Mouse (Mus musculus): ENCODE data around the gene Fpgs.

The Fpgs gene

DNA sequence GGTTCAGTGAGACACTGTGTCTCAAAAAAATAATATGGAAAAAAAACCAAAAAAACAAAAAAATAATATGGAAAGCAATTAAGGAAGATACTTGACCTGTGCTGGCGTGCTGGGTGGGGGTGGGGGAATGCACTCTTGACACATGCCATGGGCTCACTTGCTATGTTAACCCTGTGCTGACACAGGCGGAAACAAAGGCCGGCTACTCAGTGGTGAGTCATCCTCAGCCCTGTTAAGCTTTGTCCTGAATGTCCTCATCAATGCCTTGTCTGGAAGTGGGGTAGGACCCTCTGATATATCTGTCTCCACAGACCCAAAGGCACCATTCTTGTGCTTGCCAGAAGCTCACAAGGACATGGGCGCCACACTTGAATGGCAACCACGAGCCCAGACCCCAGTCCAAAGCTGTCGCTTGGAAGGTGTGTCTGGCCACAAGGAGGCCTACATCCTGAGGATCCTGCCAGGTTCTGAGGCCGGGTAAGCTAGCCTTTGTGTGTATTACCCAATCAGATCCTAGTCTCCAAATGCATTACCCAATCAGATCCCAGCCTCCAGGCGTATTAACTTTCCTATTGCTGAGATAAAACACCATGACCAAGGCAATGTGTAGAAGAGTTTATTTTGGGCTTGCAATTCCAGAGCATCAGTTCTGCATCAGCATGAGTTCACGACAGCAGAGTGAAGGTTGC is 31.9 kb downstream of the Fpgs start:
- no peak for DNase-seq (ENCODE audit: low spot score)

DNA sequence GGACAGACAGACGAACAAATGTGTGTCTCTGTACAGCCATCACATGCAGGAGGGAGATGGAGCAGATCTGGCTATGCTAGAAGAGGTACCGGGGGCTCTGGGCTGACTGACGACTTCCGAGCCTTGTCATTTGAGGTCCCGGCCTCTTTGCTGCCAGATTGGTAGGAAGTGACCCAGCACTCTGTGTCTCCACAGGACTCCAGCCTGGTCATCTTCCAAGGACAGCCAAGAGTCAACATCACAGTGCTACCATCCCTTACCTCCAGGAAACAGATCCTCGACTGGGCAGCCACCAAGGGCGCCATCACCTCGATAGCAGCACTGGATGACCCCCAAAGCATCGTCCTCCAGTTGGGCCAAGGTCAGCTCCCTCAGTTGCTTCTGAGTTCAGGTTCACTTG is 32.8 kb downstream of the Fpgs start:
- DNase-seq (ENCODE audit: low spot score): no peak

DNA sequence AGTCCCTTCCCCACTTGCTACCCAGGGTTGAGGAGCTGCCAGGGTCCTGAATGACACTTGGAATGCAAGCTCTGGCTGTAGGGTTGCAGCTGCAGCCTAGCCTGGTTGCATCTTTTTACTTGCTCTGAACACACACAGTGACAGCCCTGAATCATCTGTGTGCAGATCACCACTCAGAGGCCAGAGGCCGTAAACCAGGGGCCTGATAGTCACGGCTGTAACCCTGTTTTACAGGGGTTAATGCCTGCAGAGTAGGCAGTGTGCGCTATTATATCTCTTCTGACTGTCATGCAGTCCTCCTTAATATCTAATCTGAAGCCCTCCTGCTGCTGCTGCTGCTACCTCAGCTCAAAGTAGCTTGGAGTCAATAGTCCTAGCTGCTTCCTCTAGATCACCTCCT is 34.1 kb downstream of the Fpgs start:
- DNase-seq (ENCODE audit: low spot score): no peak

DNA sequence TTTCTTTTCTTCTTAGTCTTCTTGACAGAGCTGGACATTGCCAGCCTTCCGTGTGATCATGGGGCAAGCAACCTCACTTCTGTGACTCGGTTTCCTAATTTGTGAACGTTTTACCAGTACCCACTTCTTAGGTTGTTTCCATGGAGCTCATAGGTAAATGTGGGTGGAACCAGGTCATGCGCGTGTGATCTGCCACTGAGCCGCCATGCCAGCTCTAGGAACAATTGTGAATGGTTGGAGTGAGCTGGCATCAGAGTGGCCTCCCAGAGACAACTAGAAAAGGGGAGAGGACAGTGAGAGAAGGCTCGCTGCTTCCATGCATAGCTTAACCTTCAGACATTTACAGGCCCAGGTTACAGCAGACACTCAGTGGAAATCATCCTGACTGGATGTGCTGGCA is 35.8 kb downstream of the Fpgs start:
- no peak for DNase-seq (ENCODE audit: low spot score)

DNA sequence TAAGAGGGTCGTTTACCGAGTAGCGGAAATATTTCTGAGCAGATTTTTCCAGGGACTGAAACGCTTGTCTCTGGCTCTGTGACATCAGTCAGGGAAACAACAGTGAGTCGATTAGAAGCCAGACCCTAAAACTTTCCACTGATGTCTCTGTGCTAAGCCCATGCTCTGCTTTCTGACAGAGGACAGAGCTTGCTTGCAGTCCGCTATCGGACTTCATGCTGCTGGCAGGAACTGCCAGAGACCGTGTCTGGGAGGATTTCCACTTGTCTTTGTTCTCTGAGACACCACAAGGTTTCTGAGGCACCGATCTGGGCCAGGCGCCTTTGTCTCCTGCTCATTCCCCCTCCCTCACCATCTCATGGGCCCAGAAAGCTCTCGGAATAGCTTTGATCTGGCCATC is 36.2 kb downstream of the Fpgs start:
- no peak for DNase-seq (ENCODE audit: low spot score)

DNA sequence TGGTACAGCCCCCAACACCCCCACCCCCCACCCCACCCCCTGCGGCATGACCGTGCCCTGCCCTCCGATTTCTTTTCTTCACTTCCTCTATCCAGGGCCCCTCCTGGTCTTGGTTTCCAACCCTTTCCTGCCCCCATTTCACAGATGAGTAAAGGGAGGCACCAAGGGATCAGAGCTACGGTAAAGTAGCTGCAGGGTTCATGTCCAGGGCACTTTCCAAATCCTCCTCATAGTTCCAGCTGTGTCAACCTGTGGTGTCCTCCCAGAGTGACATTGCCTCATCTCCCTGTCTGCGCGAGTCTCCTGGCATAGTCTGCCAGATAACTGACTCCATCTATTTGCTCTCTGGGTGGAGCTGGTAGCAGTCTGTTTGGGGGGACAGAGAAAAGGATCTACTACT is 38.1 kb downstream of the Fpgs start:
- no peak for DNase-seq (ENCODE audit: low spot score)

DNA sequence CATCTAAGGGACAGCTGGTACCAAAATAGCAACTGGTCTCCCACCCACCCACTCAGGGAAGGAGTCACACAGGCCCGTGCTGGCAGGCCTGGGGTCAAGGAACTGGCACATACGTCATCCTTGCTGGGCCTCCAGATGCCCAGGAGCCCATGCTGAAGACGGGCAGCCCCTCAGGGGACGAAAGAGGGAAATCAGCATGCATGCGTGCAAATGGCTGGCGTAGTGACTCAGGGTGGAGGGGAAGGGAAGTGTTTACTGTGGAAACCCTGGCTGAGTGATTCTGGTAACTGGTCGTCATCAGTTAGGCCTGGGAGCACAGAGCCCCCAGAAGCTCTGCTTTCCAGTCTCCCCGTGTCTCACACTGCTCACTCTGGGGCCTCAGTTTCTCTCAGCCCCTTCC is 38.6 kb downstream of the Fpgs start:
- DNase-seq (ENCODE audit: low spot score): no peak

DNA sequence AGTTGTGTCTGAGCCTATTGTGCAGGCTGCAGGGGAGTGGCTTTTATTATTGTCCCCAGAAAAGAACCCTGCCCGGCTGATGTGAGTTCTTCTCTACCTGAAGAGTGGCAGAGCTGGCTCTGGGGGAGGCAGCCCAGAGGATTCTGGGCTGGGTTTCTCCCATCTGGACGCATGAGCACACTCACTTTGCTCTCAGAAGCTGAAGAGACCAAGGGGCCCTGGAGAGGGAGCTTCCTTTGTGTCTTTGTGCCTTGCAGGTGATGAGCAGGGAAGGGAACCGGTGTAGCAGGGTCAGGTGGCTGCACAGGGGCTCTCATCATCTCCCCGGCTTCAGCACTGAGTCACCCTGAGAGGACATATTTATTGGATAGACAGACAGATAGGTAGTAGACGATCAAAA is 41.7 kb downstream of the Fpgs start:
- no peak for DNase-seq (ENCODE audit: low spot score)

DNA sequence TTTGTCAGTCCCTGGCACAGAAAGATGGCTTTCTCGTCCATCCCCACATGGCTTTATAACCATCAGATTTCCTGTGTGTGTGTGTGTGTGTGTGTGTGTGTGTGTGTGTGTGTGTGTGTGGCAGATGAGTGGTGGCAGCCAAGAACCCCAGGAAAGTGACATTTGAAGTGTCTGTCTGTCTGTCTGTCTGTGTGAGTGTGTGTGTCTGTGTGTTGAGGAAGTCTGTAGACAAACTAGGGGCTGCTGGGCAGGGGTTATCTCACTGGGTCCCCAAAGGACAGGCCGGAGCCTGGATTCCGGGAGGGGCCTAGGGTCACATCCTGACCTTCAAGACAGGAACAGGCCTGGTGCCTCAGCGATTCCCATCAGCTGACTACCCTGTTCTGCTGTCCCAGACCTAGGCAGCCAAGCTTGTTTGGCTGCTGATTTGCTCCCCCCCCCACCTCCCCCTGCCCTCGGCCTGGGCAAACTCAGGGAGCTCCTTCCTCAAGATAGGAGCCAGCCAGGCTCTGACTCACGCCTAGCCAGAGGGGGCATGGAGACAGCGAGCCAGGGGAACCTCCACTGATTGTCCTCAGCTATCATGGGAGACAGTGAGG is 42.3 kb downstream of the Fpgs start:
- no peak for DNase-seq (ENCODE audit: low spot score)

DNA sequence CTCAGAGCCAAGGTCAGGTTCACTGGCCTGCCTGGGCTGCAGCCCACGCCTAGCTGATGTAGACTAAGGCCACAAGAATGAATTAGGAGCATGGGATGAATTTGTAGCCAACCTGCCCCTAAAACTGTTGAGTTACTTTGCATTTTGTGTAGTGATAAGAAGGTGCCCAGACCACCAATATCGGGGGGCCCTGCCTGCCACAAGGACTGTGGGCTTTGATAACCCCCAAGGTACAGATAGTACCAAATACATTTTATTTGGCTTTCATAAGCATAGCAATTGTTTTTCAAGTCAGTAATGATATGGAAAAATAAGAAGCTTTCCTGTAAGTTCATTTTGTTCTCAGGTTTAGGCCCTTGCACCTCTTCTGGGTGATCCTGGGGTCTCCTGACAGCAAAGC is 45.1 kb downstream of the Fpgs start:
- no peak for DNase-seq (ENCODE audit: low spot score)

DNA sequence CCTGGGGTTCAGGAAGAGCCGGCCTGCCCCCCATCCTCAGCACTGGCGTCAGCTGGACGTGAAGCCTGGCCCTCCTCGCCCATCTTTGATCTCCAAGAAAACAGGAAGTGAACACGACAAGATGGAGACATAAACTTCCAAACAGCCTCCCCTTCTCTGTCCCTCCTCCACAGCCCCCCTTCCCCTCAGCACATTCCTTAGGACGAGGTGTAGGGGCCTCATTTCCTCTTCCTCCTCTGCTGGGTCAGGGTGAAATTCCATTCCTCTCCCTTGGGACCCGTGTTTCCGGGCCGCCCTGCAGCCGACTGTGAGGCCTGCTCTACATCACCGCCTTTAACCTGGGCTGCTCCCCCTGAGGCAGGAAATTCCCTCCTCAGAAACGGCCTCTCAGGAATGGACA is 48.1 kb downstream of the Fpgs start:
- no peak for DNase-seq (ENCODE audit: low spot score)

DNA sequence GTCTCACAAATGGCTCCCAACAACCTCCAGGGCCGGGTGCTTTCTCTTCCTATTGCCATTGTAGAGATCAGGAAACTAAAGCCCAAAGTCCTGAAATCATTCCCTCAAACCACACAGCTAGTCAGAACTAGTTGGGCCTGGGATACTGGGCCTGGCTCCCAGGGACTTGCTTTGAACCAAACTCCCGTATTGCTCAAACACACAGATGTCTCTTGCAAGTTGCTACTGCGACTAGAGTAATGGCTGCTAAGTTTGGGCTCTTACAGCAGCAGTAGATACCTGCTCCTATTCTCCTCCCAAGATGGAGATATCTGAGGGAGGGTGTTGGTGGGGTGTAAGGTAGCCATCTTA is 48.6 kb downstream of the Fpgs start:
- no peak for DNase-seq (ENCODE audit: low spot score)

DNA sequence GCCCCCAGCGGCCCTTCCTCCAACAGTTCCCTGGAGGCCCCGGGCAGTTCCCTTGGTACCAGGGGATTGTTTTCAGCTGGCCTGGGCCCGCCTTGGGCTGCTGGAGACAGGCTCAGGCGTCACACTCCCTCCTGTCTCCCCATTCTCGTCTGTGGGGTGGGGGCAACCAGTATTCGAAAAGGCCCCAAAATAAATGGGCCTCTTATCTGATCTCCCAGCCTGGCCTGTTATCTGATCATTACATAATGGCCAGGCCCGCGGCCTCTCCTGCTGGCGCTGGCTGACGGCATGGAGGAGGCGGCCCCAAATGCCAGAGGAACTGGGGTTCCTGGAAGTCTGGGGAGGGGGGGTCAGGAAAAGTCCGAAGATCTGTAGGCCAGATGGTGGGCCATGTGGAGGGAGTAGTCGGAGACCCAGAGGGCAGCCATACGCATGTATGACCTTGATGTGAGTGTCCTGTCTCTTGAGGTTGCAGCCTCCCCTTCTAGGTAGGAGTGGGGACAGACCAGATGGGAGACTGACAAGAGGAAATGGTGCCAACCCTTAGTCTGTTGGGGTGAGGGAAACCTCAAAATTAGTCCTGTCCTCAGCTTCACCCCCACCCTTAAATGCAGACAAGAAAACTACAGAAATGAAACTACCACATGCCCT is 49.1 kb downstream of the Fpgs start:
- DNase-seq (ENCODE audit: low spot score): no peak

DNA sequence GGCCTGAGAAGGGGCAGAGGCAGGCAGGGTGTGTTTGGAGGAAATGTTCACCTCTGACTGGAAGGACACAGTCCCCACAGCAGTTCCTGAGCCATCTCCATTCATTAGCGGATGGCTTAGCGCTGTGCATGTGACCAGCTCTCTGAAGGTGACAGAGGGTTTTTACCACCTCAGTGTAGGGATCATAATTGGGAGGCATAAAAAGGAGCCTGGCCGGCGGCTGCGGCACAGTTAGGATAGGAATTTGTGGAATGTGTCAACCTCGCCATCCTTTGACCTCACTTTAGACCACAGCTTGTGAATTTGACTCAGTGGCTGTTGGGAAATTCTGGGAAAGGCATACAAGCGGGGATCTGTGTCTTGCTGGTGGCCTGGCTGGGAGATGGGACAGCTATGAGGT is 50.2 kb downstream of the Fpgs start:
- no peak for DNase-seq (ENCODE audit: low spot score)

DNA sequence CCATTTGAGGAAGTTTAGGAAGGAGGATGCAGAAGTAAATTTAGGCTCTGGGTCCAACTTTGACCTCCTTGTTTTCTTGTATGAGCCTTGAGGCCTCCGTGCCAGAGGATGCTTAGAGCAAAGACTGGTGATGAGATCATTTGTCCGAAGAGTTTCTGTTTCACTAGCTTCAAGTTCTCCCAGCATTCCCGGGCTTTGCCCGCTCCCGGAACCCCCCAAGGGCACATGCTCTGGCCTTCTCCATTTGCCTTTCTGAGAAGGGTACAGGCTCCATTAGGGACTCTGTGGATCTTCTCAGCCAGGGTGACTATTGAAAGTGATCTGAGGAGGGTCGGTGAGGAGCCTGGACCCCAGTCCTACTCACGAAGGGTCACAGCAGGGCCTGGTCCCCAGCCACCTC is 56.6 kb downstream of the Fpgs start:
- no peak for DNase-seq (ENCODE audit: low spot score)

DNA sequence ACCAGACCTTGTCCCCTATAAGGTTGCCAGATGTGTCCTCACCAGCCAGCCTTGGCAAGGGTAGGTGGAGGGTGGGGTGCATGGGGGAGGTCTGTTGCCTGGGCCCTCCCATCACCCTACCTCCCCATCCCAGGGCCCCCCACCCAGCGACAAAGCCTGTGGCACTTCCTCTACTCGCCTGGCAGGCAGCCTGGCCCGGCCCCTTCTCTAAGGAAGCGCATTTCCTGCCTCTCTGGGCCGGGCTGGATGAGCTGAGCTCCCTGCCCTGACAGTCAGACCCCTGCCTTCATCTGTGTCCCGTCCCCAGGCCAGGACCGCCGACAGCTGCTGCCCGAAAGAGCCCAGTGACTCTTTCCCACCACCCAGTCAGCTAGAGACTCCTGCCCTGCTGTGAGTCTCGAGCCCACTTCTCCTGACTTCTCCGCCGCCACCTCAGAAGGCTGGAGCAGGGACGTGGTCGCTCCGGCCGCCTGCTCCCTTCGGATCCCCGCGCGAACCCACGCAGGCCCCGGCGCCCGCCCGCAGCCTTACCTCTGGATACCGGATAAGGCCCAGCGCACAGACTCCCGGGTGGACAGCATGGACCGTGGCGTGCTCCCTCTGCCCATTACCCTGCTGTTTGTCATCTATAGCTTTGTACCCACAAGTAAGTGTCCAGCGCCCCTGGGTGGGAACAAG is 57.4 kb downstream of the Fpgs start, which contains the start of gene Eng:
Eng (plus strand) TSS at position 217 of the 678 bp plus-strand sequence.
- no peak for DNase-seq (ENCODE audit: low spot score)

DNA sequence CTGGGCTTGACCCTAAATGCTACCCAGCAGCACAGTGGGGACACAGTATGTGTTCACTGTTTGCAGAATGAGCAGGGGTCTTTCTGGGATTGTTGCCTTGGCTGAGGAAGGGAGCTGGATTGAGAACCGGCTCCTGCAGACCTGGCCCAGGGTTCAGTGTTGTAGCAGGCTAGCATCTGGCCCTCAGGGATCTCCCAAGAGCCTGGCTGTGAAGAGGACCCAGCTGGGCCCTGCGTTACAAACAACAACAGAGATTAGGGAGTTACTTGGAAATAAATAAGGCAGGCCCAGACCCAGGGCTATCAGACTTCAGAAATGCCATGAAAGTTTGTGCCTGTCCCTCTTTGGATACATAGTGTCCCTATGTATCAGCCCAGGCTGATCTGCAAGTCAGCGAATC is 58.3 kb downstream of the Fpgs start:
- no peak for DNase-seq (ENCODE audit: low spot score)

DNA sequence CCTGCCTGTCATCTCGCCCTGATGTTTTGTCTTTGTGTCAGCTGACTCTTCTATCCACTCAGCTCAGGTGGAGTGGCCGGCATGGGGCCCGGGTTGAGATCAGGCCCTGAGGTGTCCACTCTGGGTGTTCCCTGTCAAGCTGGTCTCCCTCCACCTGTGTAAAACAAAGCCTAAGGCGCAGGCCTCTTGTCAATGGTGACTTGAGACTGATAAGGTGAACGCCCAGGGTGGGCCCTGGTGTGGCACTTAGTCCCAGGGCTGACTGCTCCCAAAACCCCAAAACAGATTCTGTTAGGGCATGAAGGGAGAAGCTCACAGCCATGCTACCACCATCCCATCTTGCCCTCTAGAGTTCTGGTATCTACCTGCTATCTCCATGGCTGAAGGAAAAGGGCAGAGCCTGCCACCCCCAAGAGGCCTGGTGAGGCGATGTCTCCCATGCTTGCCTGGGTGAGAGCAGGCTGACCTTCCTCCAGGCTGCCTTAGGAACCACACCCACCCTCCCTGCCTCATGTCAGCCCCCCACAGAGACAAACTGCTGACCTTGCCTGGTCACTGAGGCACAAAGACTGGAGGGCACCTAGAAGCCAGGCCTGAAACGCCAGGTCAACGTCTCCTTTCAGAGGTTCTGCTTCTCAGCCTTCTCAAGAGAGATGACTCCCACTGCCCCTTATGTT is 59.0 kb downstream of the Fpgs start:
- no peak for DNase-seq (ENCODE audit: low spot score)

DNA sequence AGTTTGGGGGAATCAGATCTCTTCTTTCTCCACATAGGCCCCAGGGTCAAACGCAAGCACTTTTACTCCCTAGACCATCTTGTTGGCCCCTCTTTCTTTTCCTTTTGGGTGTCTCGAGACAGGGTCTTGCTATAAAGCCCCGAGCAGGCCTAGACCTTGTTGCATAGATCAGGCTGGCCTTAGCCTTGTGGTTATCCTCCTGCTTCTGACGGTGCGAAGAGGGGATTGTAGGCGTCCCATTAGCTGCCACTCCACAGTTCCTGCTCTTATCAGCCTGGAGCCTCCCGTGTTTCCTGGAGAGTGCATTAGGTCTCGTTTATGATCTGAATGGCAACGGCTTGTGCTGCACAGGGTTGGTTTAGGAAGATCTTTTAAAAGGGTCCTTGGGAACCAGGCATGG is 59.9 kb downstream of the Fpgs start:
- DNase-seq (ENCODE audit: low spot score): no peak

DNA sequence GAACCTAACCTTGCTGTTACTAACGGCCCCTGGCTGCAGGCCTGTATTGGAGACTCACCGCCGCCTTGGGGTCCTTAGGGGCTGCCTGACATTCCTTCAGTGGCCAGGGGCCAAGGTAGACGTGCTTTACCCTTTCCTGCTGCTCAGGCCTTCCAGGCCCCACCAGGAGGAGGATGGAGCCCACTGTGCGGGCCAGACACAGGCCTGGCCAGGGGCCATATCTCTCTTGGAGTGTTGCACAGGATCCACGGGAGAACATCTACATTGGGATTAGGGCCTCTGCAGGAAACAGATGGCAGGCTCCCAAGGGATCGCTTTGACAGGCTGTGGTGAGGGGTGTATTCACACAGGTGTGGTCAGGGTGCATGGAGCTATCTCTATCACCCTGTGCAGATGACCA is 61.1 kb downstream of the Fpgs start:
- DNase-seq (ENCODE audit: low spot score): no peak

DNA sequence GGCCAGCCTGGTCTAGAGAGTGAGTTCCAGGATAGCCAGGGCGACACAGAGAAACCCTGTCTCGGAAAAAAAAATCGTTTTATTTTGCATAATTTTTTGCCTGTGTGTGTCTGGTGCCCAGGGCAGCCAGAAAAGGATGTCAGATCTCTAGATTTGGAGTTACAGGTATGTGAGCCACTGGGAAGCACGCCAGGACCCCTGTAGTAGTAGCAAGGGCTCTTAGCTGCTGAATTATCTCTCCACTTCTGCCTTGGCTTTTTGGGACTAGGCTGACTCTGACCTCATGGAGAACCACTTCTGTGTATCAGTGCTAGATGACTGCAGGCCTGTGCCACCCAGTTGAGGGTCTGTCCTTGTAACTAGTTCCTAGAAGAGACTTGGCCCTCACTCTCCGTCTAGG is 62.1 kb downstream of the Fpgs start:
- no peak for DNase-seq (ENCODE audit: low spot score)

DNA sequence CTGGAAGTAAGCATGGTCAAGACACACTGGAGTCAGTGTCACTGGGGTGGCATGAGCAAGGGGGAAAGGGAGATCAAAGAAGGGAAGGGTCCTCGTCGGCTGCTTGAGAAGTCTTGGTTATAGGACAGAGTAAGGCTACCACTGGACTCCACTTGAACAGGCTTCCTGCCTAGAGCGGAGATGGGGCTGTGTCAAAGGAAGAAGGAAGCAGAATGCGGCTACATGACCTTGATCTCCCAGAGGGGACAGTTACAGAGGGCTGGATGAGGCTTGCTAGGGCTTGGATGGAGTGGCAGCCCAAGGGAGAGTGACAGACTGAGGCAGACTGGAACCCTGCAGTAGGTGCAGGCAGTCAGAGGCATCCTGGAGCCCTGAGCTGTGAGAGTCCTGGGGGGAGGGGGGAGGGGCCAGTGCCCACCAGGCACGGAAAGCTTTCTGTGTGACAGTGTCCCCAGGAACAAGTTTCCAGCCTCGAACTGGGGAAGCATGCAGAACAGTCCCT is 63.3 kb downstream of the Fpgs start:
- DNase-seq (ENCODE audit: low spot score): no peak

DNA sequence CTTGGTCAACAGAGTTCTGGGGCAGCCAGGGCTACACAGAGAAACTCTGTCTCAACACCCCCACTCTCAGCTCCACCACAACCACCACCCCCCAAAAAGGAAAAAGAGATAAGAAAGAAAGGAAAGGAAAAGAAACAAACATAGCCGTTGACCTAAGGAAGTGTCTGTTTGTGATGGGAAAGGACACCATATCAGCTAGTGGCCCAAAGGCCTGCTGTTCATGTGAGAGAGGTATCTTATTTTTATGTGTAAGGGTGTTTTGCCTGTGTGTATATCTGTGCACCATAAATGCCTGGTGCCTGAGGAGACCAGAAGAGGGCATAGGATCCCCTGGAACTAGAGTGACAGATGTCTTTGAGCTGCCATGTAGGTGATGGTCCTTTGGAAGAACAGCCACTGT is 64.3 kb downstream of the Fpgs start:
- DNase-seq (ENCODE audit: low spot score): no peak
